Mouse (Mus musculus) liver, adult 2 months (tissue): ENCODE measurements around the gene Kat6b. TPM values are rescaled to one million over a fixed set of nuclear protein-coding genes. Genes with fewer than 3 reads are reported as not detected.
A peak's percentile ranks its signal among the peaks of the same experiment; 100 is the strongest.
"Not testable (repeated sequence)": the region's sequence is repeated elsewhere in the genome, so short reads cannot be mapped to it uniquely, and the experiment has no call there.

Experiments
- DNase-seq: peaks from one replicate; pipeline ENCODE4 v3.0.0-alpha.2; 2011; ENCODE audit warnings: low read depth, low spot score; ENCODE audit errors: extremely low read depth
- H3K27ac ChIP-seq: fragments of 200-500 bp; replicated peaks from 2 replicates; pipeline ENCODE4 v1.5.1; 2012; ENCODE audit warnings: low read depth, mild to moderate bottlenecking, control low read depth, inconsistent platforms, low read length; ENCODE audit not compliant: insufficient read depth
- H3K27me3 ChIP-seq: fragments of 200-500 bp; 2 replicates; pipeline ENCODE4 v1.6.1; 2012; ENCODE audit warnings: mild to moderate bottlenecking, moderate library complexity, low read length, inconsistent platforms; ENCODE audit not compliant: control insufficient read depth, insufficient read depth
- H3K36me3 ChIP-seq: fragments of 200-500 bp; 2 replicates; pipeline ENCODE4 v1.6.1; 2012; ENCODE audit warnings: low read length, inconsistent platforms; ENCODE audit not compliant: control insufficient read depth, insufficient read depth
- H3K4me1 ChIP-seq: fragments of 200-500 bp; 2 replicates; pipeline ENCODE4 v1.6.1; 2011; ENCODE audit warnings: low read length; ENCODE audit not compliant: control insufficient read depth, insufficient read depth
- H3K4me3 ChIP-seq: fragments of 200-500 bp; 2 replicates; pipeline ENCODE4 v1.5.1; 2011; ENCODE audit warnings: low read depth, mild to moderate bottlenecking, control low read depth, low read length, moderate library complexity; ENCODE audit not compliant: insufficient read depth
- H3K79me2 ChIP-seq: fragments of 200-500 bp; 2 replicates; pipeline ENCODE4 v1.6.1; 2012; ENCODE audit warnings: inconsistent platforms, mild to moderate bottlenecking, low read length, moderate library complexity; ENCODE audit not compliant: control insufficient read depth, insufficient read depth
- H3K9ac ChIP-seq: fragments of 200-500 bp; 2 replicates; pipeline ENCODE4 v1.6.1; 2012; ENCODE audit warnings: low read depth, mild to moderate bottlenecking, control low read depth, inconsistent platforms, low read length
- CTCF ChIP-seq: fragments of 200-500 bp; IDR thresholded peaks from 2 replicates; pipeline ENCODE4 v1.5.1; 2011; ENCODE audit warnings: low read depth, low read length, control low read depth
- POLR2A ChIP-seq: fragments of 200-500 bp; IDR thresholded peaks from 2 replicates; pipeline ENCODE4 v1.6.1; 2011; ENCODE audit warnings: low read length, control low read depth; ENCODE audit not compliant: insufficient read depth; ENCODE audit errors: extremely low read depth
- WGBS: fragments of 180-500 bp; shearing (Covaris S2); methylation state at CpG from one replicate; pipeline ENCODE4 v1.1.7; 2018; 5-methylcytosine and 5-hydroxymethylcytosine counted together
- polyA plus RNA-seq: library from polyadenylated mRNA; depleted of rRNA; stranded (reverse); fragments of >200 nt; gene quantifications from 2 replicates; pipeline ENCODE4 v1.2.3, GENCODE M21; 2012
- total RNA-seq: library from RNA; depleted of rRNA; stranded (reverse); fragments of >200 nt; gene quantifications from 2 replicates; pipeline ENCODE4 v1.2.3, GENCODE M21; 2014

Gene Kat6b
- total and polyA plus RNA-seq, 2 experiments, result 3.2 to 5.3 TPM

DNA sequence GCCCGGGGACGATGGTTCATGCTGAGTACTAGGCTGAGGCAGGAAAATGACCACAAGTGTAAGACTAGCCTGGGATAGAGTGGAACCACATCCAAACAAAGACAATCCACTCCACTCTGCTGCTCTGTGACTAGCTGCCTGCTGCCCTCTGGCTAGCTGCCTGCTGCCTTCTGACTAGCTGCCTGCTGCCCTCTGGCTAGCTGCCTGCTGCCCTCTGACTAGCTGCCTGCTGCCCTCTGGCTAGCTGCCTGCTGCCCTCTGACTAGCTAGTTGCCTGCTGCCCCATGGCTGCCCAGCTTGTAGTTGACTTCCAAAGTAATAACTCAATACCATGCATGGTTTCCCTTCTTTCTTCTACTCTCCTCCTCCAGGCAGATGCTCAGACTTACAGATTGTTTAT lies 4.1 kb upstream of the Kat6b start:
- 81% methylated on average over 2 of the region's 2 CpGs for WGBS
- no peaks in the 10 kb centered on the region for H3K27me3 ChIP-seq
- no peak overlapping the region for H3K27ac ChIP-seq
- H3K36me3 ChIP-seq, result no peaks in the 10 kb centered on the region
- peak; percentile 64 for DNase-seq
- no peaks in the 10 kb centered on the region for H3K4me1 ChIP-seq
- H3K4me3 ChIP-seq, result no peak overlapping the region
- H3K9ac ChIP-seq, result no peak overlapping the region
- no peaks in the 10 kb centered on the region for H3K79me2 ChIP-seq
- TF ChIP-seq POLR2A (no peak), CTCF (no peak)

DNA sequence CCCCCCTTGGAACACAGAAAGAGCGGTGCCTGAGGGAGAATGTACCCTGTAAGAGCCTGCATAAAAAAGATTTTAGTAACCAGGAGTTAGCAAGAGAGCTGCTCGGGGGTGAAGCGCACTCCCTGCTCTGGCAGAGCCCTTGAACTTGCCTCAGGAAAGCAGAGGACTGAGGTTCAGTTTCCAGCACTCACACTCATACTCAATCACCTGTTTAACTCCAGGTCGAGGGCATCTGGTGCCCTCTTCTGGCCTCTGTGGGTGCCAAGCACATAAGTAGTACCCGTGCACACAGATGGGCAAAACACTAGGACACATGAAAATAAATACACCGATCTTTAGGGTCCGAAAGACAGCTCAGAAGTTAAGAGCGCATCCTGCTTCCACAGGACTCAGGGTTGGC lies 1.7 kb upstream of the Kat6b start:
- Histone ChIP-seq H3K79me2 (no peaks in the 10 kb centered on the region), H3K36me3 (no peaks in the 10 kb centered on the region), H3K4me3 (no peak overlapping the region), H3K4me1 (no peaks in the 10 kb centered on the region), H3K27ac (no peak overlapping the region), H3K27me3 (no peaks in the 10 kb centered on the region), H3K9ac (no peak overlapping the region)
- TF ChIP-seq CTCF (no peak), POLR2A (no peak)
- DNase-seq, result no peak
- 95% methylated on average over 8 of the region's 8 CpGs for WGBS

DNA sequence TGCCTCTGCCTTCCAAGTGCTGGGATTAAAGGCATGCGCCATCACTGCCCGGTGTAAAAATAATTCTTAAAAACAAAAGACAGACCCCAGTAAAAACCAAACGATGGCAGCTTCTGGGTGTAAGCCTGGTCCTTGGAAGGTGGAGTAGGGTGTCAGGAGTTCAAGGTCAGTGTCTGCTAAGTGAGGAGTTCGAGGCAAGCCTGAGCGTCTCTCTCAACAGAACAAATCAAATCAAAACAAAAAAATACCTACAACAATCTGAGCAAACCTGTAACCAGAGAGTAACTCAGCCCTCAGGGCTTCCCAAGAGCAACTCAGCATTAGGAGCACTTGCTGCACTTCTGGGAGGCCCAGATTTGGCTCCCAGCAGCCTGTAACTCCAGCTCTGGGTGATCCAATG lies 1.0 kb upstream of the Kat6b start:
- Histone ChIP-seq H3K9ac (no peak overlapping the region), H3K27ac (no peak overlapping the region), H3K4me3 (no peak overlapping the region), H3K36me3 (no peaks in the 10 kb centered on the region), H3K4me1 (no peaks in the 10 kb centered on the region), H3K79me2 (no peaks in the 10 kb centered on the region), H3K27me3 (no peaks in the 10 kb centered on the region)
- 91% methylated on average over 5 of the region's 5 CpGs for WGBS
- TF ChIP-seq CTCF, result no peak
- DNase-seq, result no peak

DNA sequence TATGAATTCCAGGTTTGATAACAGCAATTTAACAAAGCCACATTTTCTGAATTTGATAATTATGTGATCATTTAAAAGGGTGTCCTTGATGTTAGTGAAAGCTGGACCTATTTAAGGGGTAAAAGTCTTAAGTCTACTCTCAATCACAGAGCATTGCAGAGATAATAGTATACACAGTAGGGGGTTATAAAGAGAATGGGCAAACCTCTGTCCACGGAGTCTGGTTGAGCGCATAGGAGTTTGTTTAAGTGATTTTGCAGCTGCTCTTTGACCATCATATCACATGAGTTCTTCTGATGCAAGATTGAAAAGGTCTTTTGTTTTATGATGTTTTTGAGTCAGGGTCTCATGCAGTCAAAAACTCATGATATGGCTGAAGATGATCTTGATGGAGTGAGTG lies 3.0 kb downstream of the Kat6b start:
- H3K9ac ChIP-seq, result no peak overlapping the region
- H3K27me3 ChIP-seq, result no peaks in the 10 kb centered on the region
- H3K36me3 ChIP-seq, result no peaks in the 10 kb centered on the region
- H3K27ac ChIP-seq, result no peak overlapping the region
- no peak overlapping the region for H3K4me3 ChIP-seq
- H3K79me2 ChIP-seq, result no peaks in the 10 kb centered on the region
- no peak for DNase-seq
- TF ChIP-seq CTCF, result no peak
- TF ChIP-seq POLR2A, result no peak
- 85% methylated on average over 2 of the region's 2 CpGs for WGBS
- no peaks in the 10 kb centered on the region for H3K4me1 ChIP-seq

DNA sequence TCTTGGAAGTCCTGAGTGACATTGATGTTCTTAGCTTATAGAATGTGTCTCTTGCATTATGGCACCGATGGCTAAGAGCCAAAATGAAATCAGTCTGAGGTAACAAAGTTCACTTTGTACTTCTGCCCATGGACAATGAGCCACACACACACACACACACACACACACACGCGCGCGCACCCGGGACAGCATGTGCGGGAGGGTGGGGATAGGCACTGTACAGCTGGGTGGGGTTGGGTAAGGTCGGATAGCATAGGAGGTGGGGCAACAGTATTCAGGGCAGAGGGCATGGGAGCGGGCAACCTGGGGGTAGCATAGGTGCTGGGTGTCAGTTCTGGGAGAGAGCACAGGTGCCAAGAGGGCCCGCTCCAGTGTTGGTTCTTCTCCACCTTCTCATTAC lies 3.5 kb downstream of the Kat6b start:
- WGBS, result 59% methylated on average over 10 of the region's 10 CpGs
- DNase-seq, result no peak
- no peak overlapping the region for H3K9ac ChIP-seq

DNA sequence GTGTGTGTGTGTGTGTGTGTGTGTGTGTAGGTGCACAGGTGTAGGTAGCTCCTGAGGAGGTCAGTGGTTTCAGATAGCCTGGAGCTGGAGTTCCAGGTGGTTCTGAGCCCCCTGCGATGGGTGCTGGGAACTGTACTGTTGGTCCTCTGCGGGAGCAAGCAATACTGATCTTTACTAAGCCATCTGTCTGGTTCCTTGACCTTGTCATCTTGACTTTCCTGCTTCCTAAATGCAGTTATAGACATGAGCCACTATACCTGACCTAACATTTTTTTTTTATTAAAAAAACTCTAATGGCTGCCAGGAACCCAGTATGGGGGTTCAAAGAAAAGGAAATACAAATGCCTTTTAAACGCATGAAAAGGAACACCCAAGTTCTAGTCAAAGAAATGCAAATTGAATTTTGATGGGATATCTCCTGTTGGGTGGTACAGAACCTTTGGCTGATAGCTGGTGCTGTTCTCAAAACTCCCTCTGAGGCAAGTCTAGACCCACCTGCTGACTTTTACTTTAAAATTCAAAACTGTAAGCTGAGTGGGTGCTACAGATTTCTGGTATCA lies 4.8 kb downstream of the Kat6b start:
- H3K4me3 ChIP-seq, result no peak overlapping the region
- no peak overlapping the region for H3K27ac ChIP-seq
- no peak overlapping the region for H3K9ac ChIP-seq
- no peaks in the 10 kb centered on the region for H3K79me2 ChIP-seq
- H3K27me3 ChIP-seq, result no peaks in the 10 kb centered on the region
- TF ChIP-seq POLR2A (no peak), CTCF (no peak)
- H3K36me3 ChIP-seq, result no peaks in the 10 kb centered on the region
- WGBS, result 90% methylated on average over 3 of the region's 3 CpGs
- H3K4me1 ChIP-seq, result no peaks in the 10 kb centered on the region
- DNase-seq, result no peak

More for the DNA sequence above, 3.5 kb downstream of the Kat6b start:
- Histone ChIP-seq H3K4me1 (no peaks in the 10 kb centered on the region), H3K36me3 (no peaks in the 10 kb centered on the region), H3K27me3 (no peaks in the 10 kb centered on the region), H3K27ac (no peak overlapping the region), H3K4me3 (no peak overlapping the region), H3K79me2 (no peaks in the 10 kb centered on the region)
- no peak for TF ChIP-seq POLR2A
- TF ChIP-seq CTCF, result no peak

DNA sequence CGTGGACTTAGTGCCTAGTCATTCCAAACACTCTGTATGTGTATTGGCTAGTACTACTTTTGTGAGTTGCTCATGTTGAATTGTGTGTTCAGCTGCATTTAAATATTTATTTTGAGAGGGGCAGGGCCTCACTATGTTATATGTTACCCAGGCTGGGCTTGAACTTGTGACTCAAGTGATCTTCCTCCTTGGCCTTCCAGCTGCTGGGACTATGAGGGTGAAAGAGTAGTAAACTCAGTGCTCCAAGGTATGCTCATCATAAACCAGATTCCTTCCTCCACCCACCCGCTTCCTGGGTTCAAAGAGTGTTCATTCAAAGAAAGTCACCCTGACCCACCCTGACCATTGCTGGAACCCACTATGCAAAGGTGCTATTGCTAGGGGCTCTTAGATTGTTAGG lies 5.9 kb downstream of the Kat6b start:
- H3K9ac ChIP-seq, H3K79me2 ChIP-seq, H3K27me3 ChIP-seq, H3K36me3 ChIP-seq, H3K27ac ChIP-seq, H3K4me1 ChIP-seq, H3K4me3 ChIP-seq, DNase-seq: not testable (repeated sequence)
- 91% methylated on average over 2 of the region's 2 CpGs for WGBS

DNA sequence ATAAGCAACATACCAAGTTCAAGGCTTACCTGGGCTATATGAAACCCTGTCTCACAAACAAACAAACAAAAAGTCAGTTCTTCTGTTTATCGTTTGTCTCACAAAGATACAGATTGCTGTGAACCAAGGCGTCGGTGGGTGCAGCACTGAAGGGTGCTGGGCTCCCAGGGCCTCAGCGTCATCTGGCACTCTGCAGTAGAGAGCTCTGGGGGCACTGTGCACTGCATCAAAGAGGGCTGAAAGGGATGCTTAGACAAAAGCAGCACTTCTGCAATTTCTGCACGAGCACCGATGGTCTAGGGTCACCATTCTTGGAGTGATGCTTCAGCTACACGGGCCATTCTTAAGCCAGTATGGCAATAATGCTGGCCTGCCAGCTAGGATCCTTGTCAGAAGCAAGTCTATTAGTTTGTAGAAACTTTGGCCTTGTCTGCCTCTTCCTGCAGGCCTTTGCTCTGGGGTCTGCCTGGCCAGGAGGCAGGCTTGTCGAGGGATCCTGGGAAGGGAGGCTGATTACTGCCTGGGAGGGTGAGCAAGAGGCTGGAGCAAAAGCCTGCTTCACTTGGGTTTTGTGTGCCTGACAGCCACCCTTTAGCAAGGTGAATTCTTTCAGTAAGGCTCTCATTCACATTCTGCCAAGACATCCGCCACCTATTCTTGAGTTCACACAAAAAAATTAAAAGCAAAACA lies 7.3 kb downstream of the Kat6b start:
- H3K27me3 ChIP-seq, H3K36me3 ChIP-seq, H3K4me3 ChIP-seq, H3K27ac ChIP-seq, DNase-seq, H3K9ac ChIP-seq, H3K4me1 ChIP-seq, H3K79me2 ChIP-seq: not testable (repeated sequence)
- whole genome bisulfite sequencing, result 85% methylated on average over 9 of the region's 9 CpGs
